Mouse (Mus musculus) limb, embryonic 14.5 days (tissue): ENCODE data around the gene Tspan4. TPM values are rescaled to one million over a fixed set of nuclear protein-coding genes. Genes with fewer than 3 reads are reported as not detected.

Experiments used
- ATAC-seq: fragments of 200-750 bp; cut with Nextera tagmentation; 2 replicates; pipeline ENCODE4 v1.8.0; 2017; ENCODE audit warnings: low read depth, moderate number of reproducible peaks, moderate TSS enrichment; ENCODE audit not compliant: low FRiP score
- DNase-seq: peaks from one replicate; pipeline ENCODE4 v3.0.0-alpha.2; 2015; ENCODE audit warnings: low spot score
- H3K27ac ChIP-seq: fragments of 300-500 bp; sonication (generic); replicated peaks from 2 replicates; pipeline ENCODE4 v1.5.1; 2014; ENCODE audit warnings: low read depth, mild to moderate bottlenecking, low read length, moderate library complexity, mixed read lengths
- H3K27me3 ChIP-seq: fragments of 300-500 bp; sonication (generic); 2 replicates; pipeline ENCODE4 v1.6.1; 2014; ENCODE audit warnings: low read length, mixed read lengths; ENCODE audit not compliant: control insufficient read depth, insufficient read depth
- H3K36me3 ChIP-seq: fragments of 300-500 bp; sonication (generic); 2 replicates; pipeline ENCODE4 v1.6.1; 2014; ENCODE audit warnings: mild to moderate bottlenecking, low read length, moderate library complexity, mixed read lengths; ENCODE audit not compliant: control insufficient read depth, insufficient read depth
- H3K4me1 ChIP-seq: fragments of 300-500 bp; sonication (generic); 2 replicates; pipeline ENCODE4 v1.6.1; 2014; ENCODE audit warnings: antibody characterized with exemption, low read length, mixed read lengths; ENCODE audit not compliant: control insufficient read depth, insufficient read depth
- H3K4me2 ChIP-seq: fragments of 300-500 bp; sonication (generic); replicated peaks from 2 replicates; pipeline ENCODE4 v1.6.1; 2014; ENCODE audit warnings: low read depth, mild to moderate bottlenecking, low read length, moderate library complexity; ENCODE audit not compliant: severe bottlenecking
- H3K4me3 ChIP-seq: fragments of 300-500 bp; sonication (generic); replicated peaks from 2 replicates; pipeline ENCODE4 v1.5.1; 2014; ENCODE audit warnings: low read length
- H3K9ac ChIP-seq: fragments of 300-500 bp; sonication (generic); 2 replicates; pipeline ENCODE4 v1.6.1; 2014; ENCODE audit warnings: mild to moderate bottlenecking, low read depth, low read length, moderate library complexity; ENCODE audit not compliant: severe bottlenecking
- H3K9me3 ChIP-seq: fragments of 300-500 bp; sonication (generic); 2 replicates; pipeline ENCODE4 v1.6.1; 2016; ENCODE audit warnings: low read length; ENCODE audit not compliant: control insufficient read depth
- POLR2A ChIP-seq: fragments of 200-500 bp; IDR thresholded peaks from 2 replicates; pipeline ENCODE4 v1.8.0; 2012; ENCODE audit warnings: inconsistent platforms, mild to moderate bottlenecking, moderate library complexity, borderline replicate concordance; ENCODE audit not compliant: insufficient read depth, insufficient read length; ENCODE audit errors: extremely low read depth
- WGBS: fragments of 180-500 bp; shearing (Covaris S2); extraction: QIAGEN DNeasy Blood & Tissue Kit; methylation state at CpG from one replicate; pipeline ENCODE4 v1.1.7; 2014; 5-methylcytosine and 5-hydroxymethylcytosine counted together
- polyA plus RNA-seq, 2 experiments: library from polyadenylated mRNA; depleted of rRNA in 1 of 2; stranded (reverse) in 1 of 2; unstranded in 1 of 2; fragments of >200 nt; fragmentation: Nextera tagmentation in 1 of 2; extraction: Ambion mirVana in 1 of 2; gene quantifications; 2 replicates each; pipeline versions ENCODE4 v1.2.1 to v1.2.3; 2012 to 2014

Gene Tspan4
- polyA plus RNA-seq, 2 experiments = 77.9 to 101 TPM

- Histone ChIP-seq H3K27ac (no peak overlapping the region), H3K4me3 (no peak overlapping the region), H3K27me3 (peaks cover 7% of the 10 kb centered on the region; the same call in 1 of the 2 replicates), H3K36me3 (peaks cover 4% of the 10 kb centered on the region), H3K9me3 (no peaks in the 10 kb centered on the region), H3K9ac (no peak overlapping the region), H3K4me2 (no peak overlapping the region), H3K4me1 (peaks cover 15% of the 10 kb centered on the region)
- no peak for DNase-seq
- no peak for ATAC-seq
- TF ChIP-seq POLR2A = no peak
- 78% methylated on average over 1 of the region's 1 CpGs for WGBS
Observed at GRCm38 (mm10) chr7:141486239-141486638, 11.2 kb downstream of the Tspan4 start.

GRCm38 (mm10) chr7:141487141-141487540 is 12.1 kb downstream of the Tspan4 start:
- 71% methylated on average over 7 of the region's 7 CpGs for WGBS
- no peak for TF ChIP-seq POLR2A
- no peak overlapping the region for H3K4me2 ChIP-seq
- H3K9me3 ChIP-seq = no peaks in the 10 kb centered on the region
- H3K36me3 ChIP-seq = peaks cover 13% of the 10 kb centered on the region
- no peak for DNase-seq
- no peak for ATAC-seq
- H3K27ac ChIP-seq = no peak overlapping the region
- no peak overlapping the region for H3K9ac ChIP-seq
- peaks cover 7% of the 10 kb centered on the region; the same call in 1 of the 2 replicates for H3K27me3 ChIP-seq
- no peak overlapping the region for H3K4me3 ChIP-seq
- H3K4me1 ChIP-seq = peaks cover 7% of the 10 kb centered on the region

- no peak overlapping the region for H3K4me3 ChIP-seq
- no peak overlapping the region for H3K4me2 ChIP-seq
- 66% methylated on average over 2 of the region's 2 CpGs for WGBS
- no peaks in the 10 kb centered on the region for H3K27me3 ChIP-seq
- no peak overlapping the region for H3K9ac ChIP-seq
- DNase-seq (no peak), ATAC-seq (no peak)
- H3K27ac ChIP-seq = no peak overlapping the region
- no peaks in the 10 kb centered on the region for H3K4me1 ChIP-seq
- TF ChIP-seq POLR2A = no peak
- no peaks in the 10 kb centered on the region for H3K9me3 ChIP-seq
- peaks cover 28% of the 10 kb centered on the region for H3K36me3 ChIP-seq
Observed at GRCm38 (mm10) chr7:141491151-141491550, 16.1 kb downstream of the Tspan4 start.

- 86% methylated on average over 5 of the region's 5 CpGs for WGBS
Observed at GRCm38 (mm10) chr7:141492738-141493137, 17.7 kb downstream of the Tspan4 start.

GRCm38 (mm10) chr7:141493729-141494128 is 18.7 kb downstream of the Tspan4 start:
- Histone ChIP-seq H3K9me3 (no peaks in the 10 kb centered on the region), H3K27ac (no peak overlapping the region), H3K4me3 (no peak overlapping the region), H3K27me3 (no peaks in the 10 kb centered on the region), H3K4me1 (no peaks in the 10 kb centered on the region), H3K4me2 (no peak overlapping the region), H3K36me3 (peaks cover 28% of the 10 kb centered on the region), H3K9ac (no peak overlapping the region)
- 80% methylated on average over 1 of the region's 1 CpGs for WGBS
- TF ChIP-seq POLR2A = no peak
- DNase-seq (no peak), ATAC-seq (no peak)

More at GRCm38 (mm10) chr7:141492738-141493137, 17.7 kb downstream of the Tspan4 start:
- H3K36me3 ChIP-seq = peaks cover 28% of the 10 kb centered on the region
- no peak overlapping the region for H3K9ac ChIP-seq
- DNase-seq = no peak
- ATAC-seq = no peak
- H3K27ac ChIP-seq = no peak overlapping the region
- H3K4me3 ChIP-seq = no peak overlapping the region
- H3K27me3 ChIP-seq = no peaks in the 10 kb centered on the region
- no peaks in the 10 kb centered on the region for H3K9me3 ChIP-seq
- no peak for TF ChIP-seq POLR2A
- H3K4me2 ChIP-seq = no peak overlapping the region
- H3K4me1 ChIP-seq = no peaks in the 10 kb centered on the region

- 87% methylated on average over 2 of the region's 2 CpGs for WGBS
- Histone ChIP-seq H3K27me3 (no peaks in the 10 kb centered on the region), H3K27ac (no peak overlapping the region), H3K36me3 (peaks cover 37% of the 10 kb centered on the region), H3K4me3 (no peak overlapping the region), H3K9me3 (no peaks in the 10 kb centered on the region), H3K9ac (no peak overlapping the region), H3K4me2 (no peak overlapping the region), H3K4me1 (no peaks in the 10 kb centered on the region)
- ATAC-seq (no peak), DNase-seq (no peak)
- TF ChIP-seq POLR2A = no peak
Observed at GRCm38 (mm10) chr7:141495379-141495778, 20.3 kb downstream of the Tspan4 start.
